Mouse (Mus musculus) adrenal gland (tissue): ENCODE data around the gene Zc3h18.

ENCODE experiments used
- intact Hi-C: fragments of 180-260 bp; cut with DNase I; formaldehyde crosslinking; loops from one replicate; pipeline ENCODE4 v1.15.1; 2025
- long read RNA-seq, 2 experiments: library from polyadenylated mRNA; unstranded; transcript quantifications; one replicate each; pipeline ENCODE4 v2.0.0; 2020; ENCODE audit warnings: borderline replicate concordance in 1 of 2; ENCODE audit not compliant: insufficient replicate concordance in 1 of 2

Zc3h18 gene
- long read RNA-seq, experiment 1, partial matches to known transcripts: 6 of 13 reads
- long read RNA-seq, experiment 1, other reads (novel, unspliced or antisense): 3 of 13 reads
- long read RNA-seq, experiment 2, full-length matches to known transcripts: 3 of 9 reads
- long read RNA-seq, experiment 2, partial matches to known transcripts: 5 of 9 reads
- long read RNA-seq, experiment 2, other reads (novel, unspliced or antisense): 1 of 9 reads

GRCm38 (mm10) chr8:122376365-122377231 lies at the start of gene Zc3h18:
Gene Zc3h18, plus strand, starts transcription at chr8:122376609.
- intact Hi-C loops: loop anchor here (5.0 kb wide), 1 partner anchor 61 kb away; no protein-coding TSS in a partner anchor

DNA sequence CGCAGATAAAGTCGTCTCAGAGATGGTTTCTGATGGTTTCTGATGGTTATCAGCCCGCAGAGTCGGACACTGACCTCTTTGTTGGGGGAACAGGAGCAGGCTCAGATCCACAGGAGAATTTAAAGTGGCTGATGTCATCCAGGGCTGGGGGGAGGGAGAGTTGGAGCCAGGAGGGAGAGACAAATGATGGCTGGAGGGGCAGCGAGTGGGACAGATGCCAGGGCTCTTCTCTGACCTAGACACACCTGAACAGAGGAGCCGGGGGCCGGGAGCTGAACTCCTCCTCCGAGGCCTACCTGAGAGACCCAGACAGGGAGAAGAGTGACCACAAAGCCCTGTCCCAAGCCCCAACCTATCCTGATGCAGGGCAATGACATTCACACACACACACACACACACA lies 47.3 kb upstream of the Zc3h18 start:
- intact Hi-C loops: no loop called here

DNA sequence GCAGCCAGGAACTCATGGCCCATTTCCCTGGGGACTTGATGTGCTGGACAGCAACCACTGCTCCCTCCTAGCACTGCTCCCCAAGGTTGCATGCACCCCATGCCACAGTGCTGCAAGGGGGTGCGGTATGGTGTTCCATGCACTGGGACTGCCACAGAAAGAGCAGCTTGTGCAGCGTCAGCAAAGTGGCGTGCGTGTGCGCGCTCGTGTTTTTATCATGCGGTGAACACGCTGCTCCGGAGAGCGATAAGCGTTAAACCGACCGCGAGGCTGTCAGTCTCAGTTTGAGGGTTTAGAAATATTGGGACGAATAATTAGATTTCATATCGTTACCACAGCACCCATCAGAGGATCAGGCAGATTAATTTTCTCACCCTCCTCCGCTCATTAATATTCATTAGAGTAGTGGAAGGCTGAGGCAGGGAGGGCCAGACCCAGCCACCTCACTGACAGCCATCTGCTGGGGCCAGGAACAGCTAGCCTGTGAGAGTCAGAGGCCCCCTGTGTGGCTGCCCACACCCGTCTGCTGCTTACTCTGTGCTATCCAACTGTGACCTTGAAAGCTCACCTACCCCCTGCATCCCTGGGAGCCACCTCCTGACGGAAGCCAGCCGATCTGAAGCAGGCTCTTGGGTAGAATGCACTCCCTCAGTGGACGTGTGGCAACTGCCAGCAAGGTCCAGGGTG lies 46.7 kb upstream of the Zc3h18 start:
- intact Hi-C loops: loop anchor here (5.0 kb wide), 1 partner anchor 38 kb away; no protein-coding TSS in a partner anchor

DNA sequence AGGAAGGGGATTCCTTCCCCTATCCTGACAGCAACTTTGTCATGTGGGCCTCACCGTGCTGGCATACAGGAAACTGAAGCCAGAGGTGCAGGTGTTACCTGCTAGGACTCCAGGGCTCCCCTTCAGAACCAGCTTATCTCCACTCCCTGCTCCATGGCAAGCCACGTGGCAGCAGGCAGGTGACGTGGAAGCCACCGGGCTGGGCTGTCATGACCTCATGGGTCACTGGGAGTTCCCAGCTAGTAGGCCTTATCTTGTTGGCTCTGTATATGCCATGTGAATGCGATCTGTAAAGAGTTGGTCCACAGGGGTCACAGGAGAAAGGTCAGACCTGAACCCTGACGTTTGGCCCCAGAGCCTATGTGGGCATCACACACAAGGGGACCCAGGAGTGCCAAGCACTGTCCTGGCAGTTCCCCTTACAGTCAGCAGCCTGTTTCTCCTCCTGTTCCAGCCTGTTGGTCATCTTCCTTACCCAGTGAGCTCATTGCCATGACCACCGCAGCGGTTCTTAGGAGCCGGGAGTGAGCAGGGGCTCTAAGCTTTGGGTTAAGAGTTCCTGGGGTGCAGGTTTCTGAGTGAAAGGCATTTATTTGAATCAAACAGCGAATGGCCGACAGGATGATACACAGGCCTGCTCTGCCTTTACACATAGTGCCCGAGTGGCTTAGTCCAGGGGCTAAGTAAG lies 45.8 kb upstream of the Zc3h18 start:
- intact Hi-C loops: loop anchor here (5.0 kb wide), 1 partner anchor 37 kb away; no protein-coding TSS in a partner anchor

- intact Hi-C loops: loop anchor here (5.0 kb wide), 1 partner anchor 36 kb away; no protein-coding TSS in a partner anchor
Measured at GRCm38 (mm10) chr8:122331134-122331523, 45.3 kb upstream of the Zc3h18 start.

DNA sequence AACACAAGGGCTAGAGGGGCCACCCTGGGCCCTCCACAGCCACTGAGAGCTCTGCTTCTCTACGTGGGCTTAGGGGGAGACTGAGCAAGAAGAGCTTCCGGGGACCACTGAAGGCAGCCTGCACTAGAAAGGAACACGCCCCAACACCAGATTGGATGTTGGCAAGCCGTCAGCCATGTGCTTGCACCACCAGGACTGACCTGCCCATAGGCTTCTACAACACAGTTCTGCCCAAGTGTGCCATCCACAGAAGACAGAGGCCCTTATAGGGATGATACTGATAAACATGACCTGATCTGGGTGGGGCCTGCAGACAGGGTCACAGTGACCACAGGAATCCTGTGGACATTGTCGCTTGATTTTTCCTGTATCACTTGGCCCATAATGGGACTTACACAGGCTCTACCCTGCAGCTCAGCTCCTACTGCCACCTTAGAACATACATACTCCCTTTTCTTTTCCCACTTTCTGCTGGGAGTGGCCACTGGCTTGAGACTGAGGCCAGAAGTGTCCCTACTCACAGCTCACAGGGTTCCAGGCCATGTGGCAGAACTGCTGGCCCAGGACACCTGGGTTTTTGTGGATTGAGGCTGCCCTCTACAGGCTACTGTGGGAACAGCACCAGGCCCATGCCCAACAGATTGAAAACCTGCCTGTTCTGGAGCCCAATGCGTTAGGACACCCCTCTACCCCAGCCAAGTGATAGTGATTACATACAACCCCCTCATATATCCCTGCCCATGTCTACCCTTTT lies 43.5 kb upstream of the Zc3h18 start:
- intact Hi-C loops: loop anchor here (1.0 to 5.0 kb wide), 3 partner anchors 34 to 355 kb away; no protein-coding TSS in a partner anchor

GRCm38 (mm10) chr8:122333531-122333930 lies 42.9 kb upstream of the Zc3h18 start:
- intact Hi-C loops: loop anchor here (1.0 to 5.0 kb wide), 3 partner anchors 34 to 355 kb away; no protein-coding TSS in a partner anchor

DNA sequence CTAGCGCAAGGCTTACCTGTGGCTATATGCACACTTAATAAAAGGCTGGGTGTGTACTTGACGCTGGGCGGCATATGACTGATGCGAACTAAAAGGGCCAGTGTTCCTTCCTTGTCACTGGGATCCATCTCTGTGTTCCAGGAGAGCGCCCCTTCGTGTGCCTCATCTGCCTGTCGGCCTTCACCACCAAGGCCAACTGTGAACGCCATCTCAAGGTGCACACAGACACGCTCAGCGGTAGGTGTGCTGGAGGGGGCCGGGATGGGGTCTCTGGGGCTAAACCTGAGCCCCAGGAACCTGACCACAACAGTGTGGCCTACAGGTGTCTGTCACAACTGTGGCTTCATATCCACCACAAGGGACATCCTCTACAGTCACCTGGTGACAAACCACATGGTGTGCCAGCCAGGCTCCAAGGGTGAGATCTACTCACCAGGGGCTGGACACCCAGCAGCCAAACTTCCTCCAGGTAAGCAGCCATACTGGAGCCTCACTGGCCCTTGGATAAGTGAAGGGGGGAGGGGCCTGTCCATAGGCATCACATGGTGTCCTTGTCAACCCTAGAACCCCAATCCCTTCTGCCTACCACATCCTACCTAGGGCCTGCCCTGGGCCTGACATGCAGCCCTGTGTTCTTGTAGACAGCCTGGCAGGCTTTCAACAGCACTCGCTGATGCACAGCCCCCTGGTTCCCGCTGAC lies 41.5 kb upstream of the Zc3h18 start:
- intact Hi-C loops: loop anchor here (5.0 kb wide), 1 partner anchor 32 kb away; no protein-coding TSS in a partner anchor

- intact Hi-C loops: no loop called here
Measured at GRCm38 (mm10) chr8:122335638-122336250, 40.7 kb upstream of the Zc3h18 start.

DNA sequence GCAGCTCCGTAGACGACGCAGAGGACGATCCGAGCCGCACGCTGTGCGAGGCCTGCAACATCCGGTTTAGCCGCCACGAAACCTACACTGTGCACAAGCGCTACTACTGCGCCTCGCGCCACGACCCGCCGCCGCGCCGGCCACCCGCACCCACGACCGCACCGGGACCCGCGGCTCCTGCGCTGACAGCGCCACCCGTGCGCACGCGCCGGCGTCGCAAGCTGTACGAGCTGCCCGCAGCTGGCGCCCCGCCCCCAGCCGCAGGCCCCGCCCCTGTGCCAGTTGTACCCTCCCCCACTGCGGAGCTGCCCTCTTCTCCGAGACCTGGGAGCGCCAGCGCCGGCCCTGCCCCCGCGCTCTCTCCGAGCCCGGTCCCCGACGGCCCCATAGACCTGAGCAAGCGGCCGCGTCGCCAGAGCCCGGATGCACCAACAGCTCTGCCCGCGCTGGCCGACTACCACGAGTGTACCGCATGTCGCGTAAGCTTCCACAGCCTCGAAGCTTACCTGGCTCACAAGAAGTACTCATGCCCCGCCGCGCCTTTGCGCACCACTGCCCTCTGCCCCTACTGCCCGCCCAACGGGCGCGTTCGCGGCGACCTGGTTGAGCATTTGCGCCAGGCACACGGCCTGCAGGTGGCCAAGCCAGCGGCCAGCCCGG lies 40.0 kb upstream of the Zc3h18 start:
- intact Hi-C loops: no loop called here

DNA sequence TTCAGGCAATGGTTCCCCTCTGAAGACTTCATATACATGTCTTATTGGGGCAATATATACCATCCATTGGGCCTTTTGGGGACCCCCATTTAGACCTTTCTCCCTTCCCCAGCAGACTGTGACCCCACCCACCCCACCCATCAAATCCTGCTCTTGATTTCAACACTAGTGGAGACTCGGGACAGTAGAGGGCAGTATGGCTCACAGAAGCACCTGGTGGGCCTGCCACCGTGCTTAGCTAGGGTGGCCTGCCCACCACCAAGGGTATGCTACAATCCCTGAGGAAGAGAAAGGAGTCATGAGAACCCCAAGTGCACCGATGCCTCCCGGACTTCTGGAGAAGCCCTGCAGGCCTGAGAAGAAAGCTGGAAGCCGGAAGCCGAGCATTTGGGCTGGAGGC lies 37.6 kb upstream of the Zc3h18 start:
- intact Hi-C loops: no loop called here

DNA sequence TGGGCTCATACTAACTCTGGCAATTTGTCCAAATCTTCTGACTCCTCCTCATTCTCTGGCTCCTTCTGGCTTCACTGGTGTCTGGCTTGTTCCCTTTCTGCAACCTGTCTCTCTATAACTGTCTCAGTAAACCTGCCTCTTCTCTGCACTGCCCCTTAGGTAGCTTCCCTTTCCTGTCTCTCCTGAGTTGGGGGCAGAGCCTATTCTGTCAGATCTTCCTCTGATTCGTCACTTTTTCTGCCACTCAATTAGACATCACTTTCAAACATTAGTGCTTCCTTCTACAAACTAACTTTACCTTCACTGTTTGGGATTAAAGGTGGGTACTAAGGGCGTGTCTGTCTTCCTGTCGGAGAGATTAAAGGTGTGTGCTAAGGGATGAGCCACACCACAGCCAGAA lies 35.6 kb upstream of the Zc3h18 start:
- intact Hi-C loops: no loop called here

DNA sequence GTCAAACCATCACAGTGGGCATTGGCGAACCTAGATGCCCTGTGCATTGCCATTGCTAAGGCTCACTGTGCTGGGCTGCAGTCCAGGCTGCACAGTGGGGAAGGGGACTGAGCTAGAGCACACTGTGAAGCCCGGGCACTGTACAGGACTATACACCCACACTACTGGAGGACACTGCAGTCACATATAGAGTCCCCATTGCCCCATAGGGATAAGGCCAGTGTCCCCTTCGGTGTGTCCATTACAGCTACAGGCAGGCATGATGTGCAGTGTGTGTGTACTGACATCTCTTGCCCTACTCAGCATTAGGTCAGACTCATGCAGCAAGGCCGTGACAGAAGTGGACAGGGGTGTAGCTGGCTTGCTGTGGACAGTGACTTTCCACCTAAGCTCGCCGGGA lies 34.6 kb upstream of the Zc3h18 start:
- intact Hi-C loops: no loop called here

DNA sequence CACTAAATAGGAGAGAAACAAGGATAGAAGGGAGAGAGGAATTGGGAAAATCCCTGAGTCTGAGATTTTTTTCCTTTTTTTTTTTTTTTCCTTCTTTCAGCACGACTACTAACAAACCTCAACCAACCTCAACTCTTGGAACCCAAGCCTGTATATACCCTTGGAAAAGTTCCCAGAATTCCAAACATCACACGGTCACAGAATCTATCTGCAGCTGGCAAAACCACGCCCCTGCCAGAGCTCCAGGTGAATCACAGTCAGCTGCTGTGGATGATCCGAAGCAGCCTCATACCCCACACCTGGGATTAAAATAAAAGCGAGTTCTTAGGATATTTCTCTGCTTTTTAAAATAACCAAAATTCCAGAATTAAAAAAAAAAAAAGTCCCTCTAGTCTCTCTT lies 34.0 kb upstream of the Zc3h18 start:
- intact Hi-C loops: no loop called here

DNA sequence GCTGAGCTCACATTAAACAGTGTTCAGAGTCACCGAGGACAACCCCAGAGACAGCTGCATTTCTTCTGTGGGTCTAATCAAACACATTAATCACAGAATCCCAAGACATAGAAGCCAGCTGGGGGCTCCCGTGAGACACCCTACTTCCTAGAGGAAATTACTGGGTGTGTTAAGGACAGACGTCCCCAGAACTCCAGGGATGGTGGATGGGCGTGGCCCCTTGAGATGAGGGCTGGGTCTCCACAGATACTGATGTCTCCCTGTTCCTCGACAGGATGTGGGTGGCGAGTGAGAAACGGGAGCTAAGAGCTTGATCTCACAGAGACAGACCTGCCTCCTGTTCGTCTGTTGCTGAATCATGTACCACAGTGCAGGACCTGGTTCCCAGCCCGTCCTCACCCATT lies 33.6 kb upstream of the Zc3h18 start:
- intact Hi-C loops: no loop called here

DNA sequence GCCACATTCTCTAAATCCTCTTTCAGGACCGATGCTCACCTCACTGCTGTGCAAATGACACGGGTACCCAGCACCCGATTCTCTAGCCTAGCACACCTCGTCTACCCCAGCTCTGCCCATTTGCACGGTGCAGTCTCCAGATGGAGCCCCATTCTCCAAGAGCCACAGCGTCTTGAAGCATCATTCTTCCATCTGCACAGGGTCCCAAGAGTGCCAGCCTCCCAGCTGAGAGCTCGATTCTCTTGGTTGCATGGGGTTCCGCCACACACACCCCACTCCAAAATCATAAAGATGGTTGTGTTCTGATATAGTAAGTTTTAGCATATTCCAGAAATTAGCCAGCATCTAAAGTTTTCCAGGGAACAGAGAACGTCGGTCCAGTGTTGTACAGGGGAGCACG lies 33.1 kb upstream of the Zc3h18 start:
- intact Hi-C loops: no loop called here

DNA sequence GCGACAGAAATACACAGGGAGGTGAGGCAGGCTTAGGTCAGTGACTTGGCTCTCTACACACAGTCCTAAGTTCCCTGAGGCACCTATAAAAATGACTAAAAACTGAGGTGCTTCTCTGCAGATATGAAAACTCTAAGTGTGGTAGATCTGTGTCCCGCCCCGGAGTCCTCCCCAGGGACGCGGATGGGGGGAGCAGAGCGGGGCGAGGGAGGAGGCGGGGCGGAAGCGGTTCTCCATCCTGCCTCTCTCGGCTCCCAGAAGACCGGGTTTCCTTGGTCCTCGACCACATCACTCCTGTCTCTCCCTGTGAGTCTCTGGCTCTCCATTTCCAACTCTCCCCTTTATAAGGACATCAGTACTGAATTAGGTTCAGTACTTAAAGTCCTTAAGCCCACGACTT lies 32.7 kb upstream of the Zc3h18 start:
- intact Hi-C loops: no loop called here

DNA sequence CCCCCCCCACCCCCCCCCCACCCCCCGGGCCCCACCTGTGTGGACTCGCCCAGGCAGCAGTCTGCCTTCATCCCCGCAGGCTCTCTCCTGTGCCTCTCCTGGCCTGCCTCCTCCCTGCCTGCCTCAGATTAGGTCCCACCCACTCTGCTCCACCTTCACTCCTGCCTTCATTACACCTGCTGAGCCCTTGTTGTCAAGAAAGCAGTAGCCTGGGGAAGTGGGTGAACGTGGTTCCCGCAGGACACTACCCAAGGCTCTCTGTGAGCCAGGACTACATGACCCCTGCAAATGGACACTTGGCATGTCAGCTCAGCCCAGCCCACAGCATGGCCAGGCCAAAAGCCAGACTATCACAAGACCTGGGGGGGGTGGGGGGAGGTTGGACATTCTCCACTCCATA lies 32.2 kb upstream of the Zc3h18 start:
- intact Hi-C loops: no loop called here
